Mouse (Mus musculus): ENCODE measurements at regions not wholly inside any gene's neighbourhood (a gene's known extent, or its start where the extent isn't known, plus 50 kb on each side); places are given as distances from the start of the nearest gene placed in this dataset.

DNA sequence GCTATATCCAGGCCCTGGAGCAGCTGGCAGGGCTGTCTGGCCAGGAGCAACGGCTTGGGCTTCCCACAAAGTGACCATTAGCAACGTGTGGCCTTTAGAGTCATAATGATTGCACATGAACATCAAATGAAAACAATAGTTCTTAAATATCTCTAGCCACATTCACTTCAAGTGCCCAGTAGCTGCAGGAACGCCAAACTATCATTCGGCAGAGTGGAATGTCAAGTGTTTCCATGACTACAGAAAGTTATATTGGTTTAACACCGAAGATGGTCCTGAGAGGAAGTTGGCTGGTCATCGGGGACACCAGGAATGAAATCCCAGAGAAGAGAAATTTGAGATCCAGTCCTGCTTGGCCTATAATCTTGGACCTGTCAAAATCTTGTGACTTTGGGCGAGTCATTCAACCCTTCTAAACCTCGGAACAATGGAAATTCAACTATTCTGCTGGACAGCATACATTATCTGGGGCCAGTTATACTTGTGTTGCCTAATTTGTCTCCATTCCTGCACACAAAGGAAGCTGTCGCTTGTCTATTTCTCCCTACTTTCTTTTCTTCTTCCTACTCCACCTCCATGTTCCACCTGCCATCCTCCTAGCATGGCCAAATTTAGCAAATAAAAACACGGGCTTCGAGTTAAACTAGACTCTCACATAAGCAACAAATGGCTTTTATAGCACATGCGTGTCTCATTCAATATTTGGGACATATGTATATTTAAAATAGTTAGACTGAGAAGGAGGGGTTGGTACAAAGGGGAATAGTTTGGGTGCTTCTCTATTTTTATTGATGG, 886.7 kb upstream of the Fam160b2 start:
- DNase-seq (ENCODE audit: extremely low spot score, low read depth, low spot score), result no peak

DNA sequence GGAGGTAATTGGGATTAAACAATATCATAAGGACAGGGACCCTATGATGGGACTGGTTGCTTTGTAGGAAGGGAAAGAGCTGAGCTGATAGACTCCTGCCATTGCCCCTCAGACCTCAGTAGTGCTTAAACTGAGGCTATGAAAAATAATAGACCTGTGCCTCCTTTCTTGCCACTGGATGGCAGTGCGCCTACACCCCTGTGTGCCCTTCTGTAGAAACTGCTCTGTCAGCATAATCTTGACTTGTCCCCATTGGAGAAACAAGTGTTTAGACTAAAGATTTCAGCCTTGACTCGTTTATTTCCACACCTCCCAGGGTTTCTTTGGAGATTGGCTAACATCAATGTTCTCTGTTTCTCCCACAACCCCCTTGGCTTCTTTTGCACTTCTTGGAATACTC, 876.0 kb upstream of the Fam160b2 start:
- DNase-seq (ENCODE audit: extremely low spot score, low read depth, low spot score), result no peak

DNA sequence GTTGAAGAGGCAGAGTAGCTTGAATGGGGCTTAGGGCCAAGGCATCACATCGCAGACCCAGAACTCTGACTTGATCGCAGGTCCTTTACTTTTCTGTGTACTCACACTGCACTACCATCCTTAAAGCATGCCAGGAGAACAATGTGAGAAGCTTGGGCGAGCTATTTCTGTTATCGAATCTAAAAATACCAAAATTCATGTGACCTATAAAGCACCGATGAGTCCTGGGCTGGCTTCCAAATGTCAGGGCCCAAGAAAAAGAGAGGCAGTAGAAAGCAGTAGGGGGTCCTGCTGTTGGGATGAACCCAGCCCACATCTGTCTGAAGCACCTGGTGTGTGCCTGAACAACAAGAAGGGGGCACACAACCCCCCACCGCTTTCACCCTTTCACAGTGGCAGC, 874.3 kb upstream of the Fam160b2 start:
- no peak for DNase-seq (ENCODE audit: extremely low spot score, low read depth, low spot score)

DNA sequence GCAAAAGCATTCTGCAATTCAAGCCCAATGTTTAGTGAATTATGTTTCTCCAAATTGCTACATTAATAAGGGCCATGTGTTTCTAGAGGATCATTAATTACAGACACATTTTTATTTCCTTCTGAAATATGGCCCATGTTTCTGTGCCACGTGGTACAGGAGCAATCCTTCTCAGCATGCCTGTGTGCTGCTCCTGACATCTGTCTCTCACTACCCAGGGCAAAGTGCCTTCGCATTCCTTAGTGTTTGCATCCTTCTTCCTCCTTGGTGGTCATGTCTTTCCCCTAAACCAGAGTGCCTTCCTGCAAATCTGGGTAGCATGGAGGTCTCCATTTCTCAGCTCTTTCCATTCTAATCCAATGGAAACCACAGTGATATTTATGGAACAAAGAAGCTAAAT, 832.7 kb upstream of the Fam160b2 start:
- DNase-seq (ENCODE audit: extremely low spot score, low read depth, low spot score), result no peak

Data from hindlimb bud, embryonic 11.5 days (tissue).